Mouse (Mus musculus) embryonic facial prominence, embryonic 14.5 days (tissue): ENCODE data around the gene Pnrc2. TPM values are rescaled to one million over a fixed set of nuclear protein-coding genes. Genes with fewer than 3 reads are reported as not detected.

Source experiments
- ATAC-seq: fragments of 200-750 bp; cut with Nextera tagmentation; 2 replicates; pipeline ENCODE4 v1.8.0; 2017; ENCODE audit warnings: low read depth, moderate number of reproducible peaks, moderate TSS enrichment
- DNase-seq: peaks from one replicate; pipeline ENCODE4 v3.0.0-alpha.2; 2015; ENCODE audit warnings: low spot score
- H3K27ac ChIP-seq: fragments of 300-500 bp; sonication (generic); replicated peaks from 2 replicates; pipeline ENCODE4 v1.5.1; 2014; ENCODE audit warnings: low read depth, mild to moderate bottlenecking, low read length, moderate library complexity
- H3K27me3 ChIP-seq: fragments of 300-500 bp; sonication (generic); replicated peaks from 2 replicates; pipeline ENCODE4 v1.6.1; 2014; ENCODE audit warnings: low read length; ENCODE audit not compliant: control insufficient read depth, insufficient read depth
- H3K36me3 ChIP-seq: fragments of 300-500 bp; sonication (generic); 2 replicates; pipeline ENCODE4 v1.6.1; 2014; ENCODE audit warnings: low read length, mixed read lengths; ENCODE audit not compliant: control insufficient read depth, insufficient read depth
- H3K4me1 ChIP-seq: fragments of 300-500 bp; sonication (generic); 2 replicates; pipeline ENCODE4 v1.6.1; 2014; ENCODE audit warnings: antibody characterized with exemption, low read length; ENCODE audit not compliant: control insufficient read depth, insufficient read depth
- H3K4me2 ChIP-seq: fragments of 300-500 bp; sonication (generic); 2 replicates; pipeline ENCODE4 v1.6.1; 2014; ENCODE audit warnings: low read depth, mild to moderate bottlenecking, low read length, moderate library complexity, mixed read lengths
- H3K4me3 ChIP-seq: fragments of 300-500 bp; sonication (generic); 2 replicates; pipeline ENCODE4 v1.5.1; 2014; ENCODE audit warnings: low read depth, mild to moderate bottlenecking, low read length
- H3K9ac ChIP-seq: fragments of 300-500 bp; sonication (generic); 2 replicates; pipeline ENCODE4 v1.6.1; 2014; ENCODE audit warnings: low read depth, mild to moderate bottlenecking, low read length, moderate library complexity, mixed read lengths
- H3K9me3 ChIP-seq: fragments of 300-500 bp; sonication (generic); 2 replicates; pipeline ENCODE4 v1.6.1; 2016; ENCODE audit warnings: low read length; ENCODE audit not compliant: control insufficient read depth
- WGBS: fragments of 180-500 bp; shearing (Covaris S2); extraction: QIAGEN DNeasy Blood & Tissue Kit; methylation state at CpG from one replicate; pipeline ENCODE4 v1.1.7; 2014; 5-methylcytosine and 5-hydroxymethylcytosine counted together
- polyA plus RNA-seq: library from polyadenylated mRNA; unstranded; fragments of >200 nt; fragmentation: Nextera tagmentation; extraction: Ambion mirVana; gene quantifications from 2 replicates; pipeline ENCODE4 v1.2.1, GENCODE M21; 2014

Gene Pnrc2
- polyA plus RNA-seq, result 158 and 162 TPM in 2 replicates

DNA sequence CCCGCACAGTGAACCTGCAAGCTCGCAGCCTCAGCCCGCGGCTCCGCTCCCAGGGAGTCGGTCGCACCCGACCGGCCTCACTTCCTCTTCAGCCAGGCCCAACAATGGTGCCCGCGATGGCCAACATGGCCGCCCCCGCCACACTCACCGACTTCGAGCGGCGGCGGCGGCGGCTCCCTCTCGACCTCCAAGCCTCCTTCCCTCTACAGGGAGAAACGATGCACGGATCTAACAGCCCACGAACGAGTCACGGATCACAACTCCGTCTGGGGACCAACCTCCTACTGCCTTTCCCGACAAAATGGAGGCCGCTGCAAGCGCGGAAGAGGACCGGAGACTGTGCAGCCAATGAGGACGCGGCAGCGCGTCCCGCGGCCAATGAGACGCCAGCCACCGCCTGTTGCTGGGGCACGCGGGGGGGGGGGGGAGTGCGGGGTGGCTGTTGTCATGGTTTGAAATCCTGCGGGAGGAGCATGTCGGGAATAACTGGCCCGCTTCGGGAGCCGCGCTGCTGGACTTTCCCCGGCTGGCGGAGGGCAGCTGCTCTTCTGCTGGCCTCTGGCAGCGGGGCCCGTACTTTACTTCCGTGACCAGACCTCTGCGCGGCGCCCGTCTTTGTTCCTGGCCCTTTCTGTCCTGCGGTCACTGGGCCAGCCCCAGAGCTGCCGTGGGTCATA, at the start of gene Pnrc2:
Gene Pnrc2, minus strand, starts transcription at position 325 of the 677 bp plus-strand sequence.
- Histone ChIP-seq H3K9ac (peak within 1 kb of the TSS; percentile 91), H3K36me3 (peaks cover 32% of the 10 kb centered on the region), H3K9me3 (no peaks in the 10 kb centered on the region), H3K27ac (peak within 1 kb of the TSS; percentile 100), H3K4me1 (peaks cover 45% of the 10 kb centered on the region), H3K4me2 (peak within 1 kb of the TSS; percentile 84), H3K27me3 (no peaks in the 10 kb centered on the region), H3K4me3 (peak within 1 kb of the TSS; percentile 73)
- peak; percentile 97 for DNase-seq
- 0% methylated on average over 38 of the region's 60 CpGs for WGBS
- peak; percentile 95 for ATAC-seq

DNA sequence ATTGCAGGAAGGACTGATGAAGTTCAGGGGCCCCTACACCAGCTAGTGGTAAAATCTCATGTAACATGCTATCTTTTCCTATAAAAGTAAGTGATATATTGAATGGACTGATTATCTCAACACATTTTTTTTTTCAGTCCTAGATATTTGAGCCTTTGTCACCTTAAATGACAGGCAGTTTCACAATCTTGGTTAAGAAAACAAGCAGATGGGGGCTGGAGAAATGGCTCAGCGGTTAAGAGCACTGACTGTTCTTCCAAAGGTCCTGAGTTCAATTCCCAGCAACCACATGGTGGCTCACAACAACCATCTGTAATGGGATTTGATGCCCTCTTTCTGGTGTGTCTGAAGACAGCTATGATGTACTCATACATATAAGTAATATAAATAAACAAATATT, 48.5 kb upstream of the Pnrc2 start:
- 76% methylated on average over 1 of the region's 1 CpGs for WGBS
- Histone ChIP-seq H3K4me3 (peak overlapping the region; percentile 58), H3K4me2 (peak overlapping the region; percentile 86), H3K9me3 (no peaks in the 10 kb centered on the region), H3K36me3 (0 out of 2 replicates have a peak, but pooled peaks cover 20% of the 10 kb centered on the region), H3K27me3 (no peaks in the 10 kb centered on the region), H3K27ac (no peak overlapping the region), H3K9ac (peak overlapping the region; percentile 76; the same call in 1 of the 2 replicates), H3K4me1 (peaks cover 5% of the 10 kb centered on the region)
- DNase-seq (no peak), ATAC-seq (no peak)

DNA sequence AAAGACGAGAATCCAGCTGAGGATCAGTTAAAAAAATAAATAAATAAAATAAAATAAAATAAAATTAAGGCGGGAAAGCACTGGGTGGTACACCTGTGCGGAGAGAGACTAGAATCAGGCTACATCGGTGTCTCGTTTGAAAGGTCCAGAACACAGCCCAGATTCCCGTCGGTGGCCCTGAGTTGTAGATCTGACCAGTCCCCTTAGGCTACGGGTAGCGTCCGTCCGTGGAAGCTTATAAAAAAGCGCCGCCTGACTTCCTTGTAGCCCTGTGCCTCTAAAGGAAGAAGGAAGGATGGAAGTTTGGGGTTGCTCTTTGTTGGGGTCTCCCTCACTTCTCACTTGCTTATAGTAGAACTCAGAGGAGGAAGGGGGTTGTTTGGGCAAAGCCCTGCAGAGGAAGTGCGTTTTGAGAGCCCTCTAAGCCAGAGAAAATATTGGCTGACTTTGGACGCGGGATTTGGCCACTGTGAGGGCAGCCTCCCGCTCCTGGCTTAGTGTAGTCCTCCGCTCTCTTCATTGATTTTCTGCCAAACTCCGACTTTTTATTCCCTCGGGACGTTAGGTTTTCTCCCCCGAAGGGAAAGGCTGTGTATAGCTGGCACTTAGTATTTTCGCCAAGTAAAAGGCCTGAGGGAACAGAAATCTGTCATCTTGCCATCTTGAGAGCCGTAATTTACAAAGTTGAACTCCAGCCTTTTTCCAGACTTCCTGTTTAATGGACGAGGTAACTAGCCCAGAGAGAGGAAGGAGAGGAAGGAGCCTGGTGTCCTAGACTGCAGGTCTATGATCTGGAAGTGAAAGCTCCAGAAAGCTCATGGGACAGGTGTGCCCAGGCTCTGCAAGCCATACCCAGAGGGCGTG, 47.8 kb upstream of the Pnrc2 start:
- peak overlapping the region; percentile 74 for H3K27ac ChIP-seq
- H3K4me3 ChIP-seq, result peak overlapping the region; percentile 58
- ATAC-seq, result no peak
- peak overlapping the region; percentile 86 for H3K4me2 ChIP-seq
- no peaks in the 10 kb centered on the region for H3K27me3 ChIP-seq
- H3K9me3 ChIP-seq, result no peaks in the 10 kb centered on the region
- peak overlapping the region; percentile 76 for H3K9ac ChIP-seq
- 5% methylated on average over 26 of the region's 26 CpGs for WGBS
- DNase-seq, result peak; percentile 27
- H3K4me1 ChIP-seq, result peaks cover 5% of the 10 kb centered on the region
- H3K36me3 ChIP-seq, result 0 out of 2 replicates have a peak, but pooled peaks cover 20% of the 10 kb centered on the region

DNA sequence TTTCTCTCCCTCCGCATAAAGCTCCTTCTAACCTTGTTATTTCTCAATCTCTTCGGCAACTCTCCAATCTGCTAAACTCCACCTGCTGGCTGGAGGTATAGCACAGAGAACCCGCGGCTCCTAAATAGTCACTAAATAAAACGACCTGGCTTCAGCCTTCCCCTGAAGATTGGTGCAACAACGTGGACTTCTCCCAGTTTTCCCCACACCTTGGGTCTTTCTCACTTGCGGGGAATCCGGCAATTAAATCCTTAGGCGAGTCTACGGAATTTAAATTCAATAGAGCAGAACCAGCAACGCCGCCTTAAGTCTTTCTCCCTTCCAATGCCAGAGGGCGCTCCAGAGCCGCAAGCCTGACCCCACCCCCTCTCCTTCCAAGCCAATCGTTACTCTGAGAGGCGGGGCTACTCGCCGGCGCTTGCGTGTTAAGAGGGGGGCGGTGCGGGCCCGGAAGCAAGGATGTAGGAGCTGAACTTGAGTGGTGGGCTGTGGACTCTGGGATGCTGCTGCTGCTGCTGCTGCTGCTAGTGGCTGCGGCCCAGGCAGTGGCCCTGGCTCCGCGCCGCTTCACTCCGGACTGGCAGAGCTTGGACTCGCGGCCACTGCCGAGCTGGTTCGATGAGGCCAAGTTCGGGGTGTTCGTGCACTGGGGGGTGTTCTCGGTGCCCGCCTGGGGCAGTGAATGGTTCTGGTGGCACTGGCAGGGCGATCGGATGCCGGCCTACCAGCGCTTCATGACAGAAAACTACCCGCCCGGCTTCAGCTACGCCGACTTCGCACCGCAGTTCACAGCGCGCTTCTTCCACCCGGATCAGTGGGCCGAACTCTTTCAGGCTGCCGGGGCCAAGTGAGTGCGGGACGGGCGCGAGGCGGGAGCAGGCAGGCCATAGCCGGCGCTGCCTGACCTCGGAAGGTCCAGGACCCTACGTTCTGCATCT, 46.9 kb upstream of the Pnrc2 start, which contains the start of gene Fuca1:
Gene Fuca1, plus strand, starts transcription at position 432 of the 938 bp plus-strand sequence.
- DNase-seq, result peak; percentile 98
- no peaks in the 10 kb centered on the region for H3K9me3 ChIP-seq
- WGBS, result 2% methylated on average over 56 of the region's 60 CpGs
- peaks cover 5% of the 10 kb centered on the region for H3K4me1 ChIP-seq
- peak within 1 kb of the TSS; percentile 58 for H3K4me3 ChIP-seq
- ATAC-seq, result peak; percentile 97
- peak within 1 kb of the TSS; percentile 86 for H3K4me2 ChIP-seq
- peak within 1 kb of the TSS; percentile 76 for H3K9ac ChIP-seq
- peak within 1 kb of the TSS; percentile 74 for H3K27ac ChIP-seq
- no peaks in the 10 kb centered on the region for H3K27me3 ChIP-seq
- H3K36me3 ChIP-seq, result 0 out of 2 replicates have a peak, but pooled peaks cover 15% of the 10 kb centered on the region

DNA sequence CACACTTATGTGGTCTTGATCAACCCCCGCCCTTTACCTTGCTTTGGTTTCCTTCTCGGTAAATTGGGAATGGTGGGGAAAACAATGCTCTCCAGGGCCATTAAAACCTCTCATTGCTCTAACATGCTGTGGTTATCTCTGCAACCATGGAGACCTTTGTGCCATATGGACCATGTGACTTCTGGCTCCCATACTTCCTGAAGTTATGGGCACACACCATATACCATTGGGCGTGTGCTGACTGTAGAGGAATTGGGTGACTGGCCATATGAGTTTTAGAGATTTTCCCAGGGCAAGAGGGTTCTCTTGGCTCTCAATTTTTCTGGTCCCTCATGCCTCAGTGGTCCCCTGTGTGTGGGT, 45.6 kb upstream of the Pnrc2 start:
- no peaks in the 10 kb centered on the region for H3K27me3 ChIP-seq
- no peak overlapping the region for H3K4me3 ChIP-seq
- H3K4me2 ChIP-seq, result no peak overlapping the region
- DNase-seq, result no peak
- H3K4me1 ChIP-seq, result peaks cover 5% of the 10 kb centered on the region
- H3K36me3 ChIP-seq, result 0 out of 2 replicates have a peak, but pooled peaks cover 6% of the 10 kb centered on the region
- no peak overlapping the region for H3K9ac ChIP-seq
- ATAC-seq, result no peak
- H3K9me3 ChIP-seq, result no peaks in the 10 kb centered on the region
- 94% methylated on average over 3 of the region's 3 CpGs for WGBS
- no peak overlapping the region for H3K27ac ChIP-seq

DNA sequence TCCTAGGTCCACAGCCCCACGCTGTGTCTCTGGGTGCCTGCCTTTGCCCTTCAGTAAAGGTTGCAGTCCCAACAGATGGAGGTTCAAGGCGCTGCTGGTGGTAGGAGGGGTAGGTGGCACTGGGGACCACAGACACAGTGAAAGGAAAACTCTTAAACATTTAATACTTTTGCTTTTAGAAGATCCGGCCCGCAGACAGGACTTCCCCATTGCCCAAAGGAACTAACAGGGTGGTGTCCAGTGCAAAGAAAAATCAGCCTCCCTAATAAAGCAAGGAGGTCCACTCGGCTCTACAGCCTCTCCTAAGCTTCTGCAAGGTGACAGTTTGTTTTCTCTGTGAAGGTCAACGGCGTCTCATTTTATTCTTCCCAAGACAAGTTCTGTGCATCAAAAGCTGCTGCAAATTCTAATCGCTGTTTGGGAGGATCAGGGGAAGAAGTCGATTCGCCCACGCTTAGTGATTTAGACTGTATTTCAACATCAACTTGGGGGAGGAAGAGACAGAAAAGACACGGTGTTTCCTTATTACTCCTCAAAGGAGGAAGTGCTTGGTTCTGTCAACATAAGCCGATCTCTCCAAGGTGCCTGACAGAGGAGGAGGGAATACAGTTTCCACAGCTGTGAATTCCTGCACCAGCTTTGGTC, 45.1 kb upstream of the Pnrc2 start:
- DNase-seq, result no peak

DNA sequence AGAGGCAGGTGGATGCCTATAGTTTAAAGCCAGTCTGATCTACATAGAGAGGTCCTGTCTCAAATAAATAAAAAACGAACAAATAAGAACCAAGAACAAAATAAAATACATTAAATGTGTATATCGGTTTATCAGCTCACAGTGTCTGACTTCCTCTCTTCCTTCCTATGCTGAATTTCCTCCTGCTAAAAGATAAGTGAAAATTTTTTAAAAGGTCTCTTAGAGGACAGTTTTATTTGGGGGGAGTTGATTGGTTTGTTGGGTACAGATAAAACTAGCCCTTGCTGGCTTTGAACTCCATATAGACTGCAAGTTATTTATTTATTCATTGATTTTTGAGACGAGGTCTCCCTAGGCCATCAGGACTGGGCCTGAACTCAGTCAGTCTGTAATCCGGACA, 39.8 kb upstream of the Pnrc2 start:
- DNase-seq (no peak), ATAC-seq (no peak)
- H3K4me2 ChIP-seq, result no peak overlapping the region
- no peak overlapping the region for H3K9ac ChIP-seq
- no peaks in the 10 kb centered on the region for H3K27me3 ChIP-seq
- H3K4me1 ChIP-seq, result no peaks in the 10 kb centered on the region
- WGBS, result 73% methylated on average over 4 of the region's 4 CpGs
- H3K36me3 ChIP-seq, result no peaks in the 10 kb centered on the region
- H3K4me3 ChIP-seq, result no peak overlapping the region
- no peaks in the 10 kb centered on the region for H3K9me3 ChIP-seq
- no peak overlapping the region for H3K27ac ChIP-seq

More for the DNA sequence above, 45.1 kb upstream of the Pnrc2 start:
- ATAC-seq, result no peak
- Histone ChIP-seq H3K27ac (no peak overlapping the region), H3K4me2 (no peak overlapping the region), H3K9me3 (no peaks in the 10 kb centered on the region), H3K36me3 (0 out of 2 replicates have a peak, but pooled peaks cover 6% of the 10 kb centered on the region), H3K27me3 (no peaks in the 10 kb centered on the region), H3K9ac (no peak overlapping the region), H3K4me3 (no peak overlapping the region), H3K4me1 (peaks cover 5% of the 10 kb centered on the region)
- 85% methylated on average over 13 of the region's 13 CpGs for WGBS
